Mouse (Mus musculus) megakaryocyte, embryonic 14.5 days (primary cell): ENCODE measurements around the gene Tagln2.

Source experiments
- FLI1 ChIP-seq: IDR thresholded peaks from 2 replicates; pipeline ENCODE4 v1.6.1; 2012; ENCODE audit warnings: low read length, inconsistent platforms, mixed read lengths
- GATA1 ChIP-seq: IDR thresholded peaks from 3 replicates; pipeline ENCODE4 v1.6.1; 2012; ENCODE audit warnings: mixed read lengths, low read length, inconsistent platforms, borderline replicate concordance

GRCm38 (mm10) chr1:172518013-172518412 lies 18.2 kb downstream of the Tagln2 start:
- TF ChIP-seq GATA1: no peak
- no peak for TF ChIP-seq FLI1
